In the genomic region with DNA sequence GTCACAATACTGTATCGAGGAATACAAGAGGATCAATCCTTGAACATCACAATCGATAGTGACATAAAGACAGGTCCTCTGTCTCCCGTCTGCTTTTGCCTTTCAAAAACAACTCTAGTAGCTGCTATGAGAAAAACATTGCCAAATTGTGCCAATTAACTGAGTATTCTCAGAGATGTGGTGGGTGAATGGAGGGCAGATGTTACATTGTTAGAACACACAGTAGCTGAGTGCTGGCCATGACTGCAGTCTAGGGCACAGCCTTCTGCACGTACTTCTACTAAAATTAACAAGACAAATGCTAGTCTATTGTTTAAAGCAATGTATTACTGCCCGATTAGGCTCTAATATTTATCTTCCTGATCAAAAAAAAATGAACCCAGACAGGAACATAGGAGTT, we compare ENCODE assay signal across 15 mouse cellular contexts.
"Had no signal": no experiment of that assay in that cellular context is flagged by ENCODE, and none has a peak within 500 bp of the region (broad histone marks: within the 10 kb centered on the region; RNA-seq: fewer than 3 reads in every experiment).

No protein-coding gene starts in this region.

- H3K27me3 ChIP-seq: limb, embryonic 15.5 days; liver, embryonic 12.5 days; megakaryocyte, embryonic 14.5 days; midbrain, embryonic 15.5 days; neural tube, embryonic 12.5 days; stomach, embryonic 15.5 days had no signal

- H3K4me1 ChIP-seq: limb, embryonic 15.5 days; liver, embryonic 12.5 days; megakaryocyte, embryonic 14.5 days; midbrain, embryonic 15.5 days; neural tube, embryonic 12.5 days; stomach, embryonic 15.5 days had no signal

- H3K27ac ChIP-seq: limb, embryonic 15.5 days; liver, embryonic 12.5 days; macrophage; midbrain, embryonic 15.5 days; neural tube, embryonic 12.5 days; stomach, embryonic 15.5 days had no signal

- H3K9ac ChIP-seq: limb, embryonic 15.5 days; liver, embryonic 12.5 days; lung, embryonic 14.5 days; midbrain, embryonic 15.5 days; neural tube, embryonic 12.5 days; stomach, embryonic 15.5 days had no signal

- H3K4me3 ChIP-seq: limb, embryonic 15.5 days; liver, embryonic 12.5 days; megakaryocyte, embryonic 14.5 days; midbrain, embryonic 15.5 days; neural tube, embryonic 12.5 days; stomach, embryonic 15.5 days had no signal

- H3K9me3 ChIP-seq: limb, embryonic 15.5 days; liver, embryonic 12.5 days; megakaryocyte, embryonic 14.5 days; midbrain, embryonic 15.5 days; neural tube, embryonic 12.5 days; stomach, embryonic 15.5 days had no signal

- ATAC-seq: liver, embryonic 12.5 days; midbrain, embryonic 15.5 days had no signal

- H3K4me2 ChIP-seq: limb, embryonic 15.5 days; liver, embryonic 12.5 days; lung, embryonic 14.5 days; midbrain, embryonic 11.5 days; midbrain, embryonic 15.5 days; neural tube, embryonic 12.5 days; stomach, embryonic 15.5 days had no signal

- DNase-seq: kidney, adult 8-10 months; kidney, postnatal 25 days; lung, embryonic 14.5 days; lung, postnatal 14 days; right cerebral cortex, postnatal 14 days; thymus, adult 2 months; thymus, postnatal 25 days had no signal

- H3K36me3 ChIP-seq: limb, embryonic 15.5 days; liver, embryonic 12.5 days; midbrain, embryonic 15.5 days; neural tube, embryonic 12.5 days; stomach, embryonic 15.5 days had no signal
